Mouse (Mus musculus) limb, embryonic 14.5 days (tissue): ENCODE data around the gene Paics. TPM values are rescaled to one million over a fixed set of nuclear protein-coding genes. Genes with fewer than 3 reads are reported as not detected.

ENCODE experiments used
- ATAC-seq: fragments of 200-750 bp; cut with Nextera tagmentation; 2 replicates; pipeline ENCODE4 v1.8.0; 2017; ENCODE audit warnings: low read depth, moderate number of reproducible peaks, moderate TSS enrichment; ENCODE audit not compliant: low FRiP score
- DNase-seq: peaks from one replicate; pipeline ENCODE4 v3.0.0-alpha.2; 2015; ENCODE audit warnings: low spot score
- H3K27ac ChIP-seq: fragments of 300-500 bp; sonication (generic); replicated peaks from 2 replicates; pipeline ENCODE4 v1.5.1; 2014; ENCODE audit warnings: low read depth, mild to moderate bottlenecking, low read length, moderate library complexity, mixed read lengths
- H3K27me3 ChIP-seq: fragments of 300-500 bp; sonication (generic); 2 replicates; pipeline ENCODE4 v1.6.1; 2014; ENCODE audit warnings: low read length, mixed read lengths; ENCODE audit not compliant: control insufficient read depth, insufficient read depth
- H3K36me3 ChIP-seq: fragments of 300-500 bp; sonication (generic); 2 replicates; pipeline ENCODE4 v1.6.1; 2014; ENCODE audit warnings: mild to moderate bottlenecking, low read length, moderate library complexity, mixed read lengths; ENCODE audit not compliant: control insufficient read depth, insufficient read depth
- H3K4me1 ChIP-seq: fragments of 300-500 bp; sonication (generic); 2 replicates; pipeline ENCODE4 v1.6.1; 2014; ENCODE audit warnings: antibody characterized with exemption, low read length, mixed read lengths; ENCODE audit not compliant: control insufficient read depth, insufficient read depth
- H3K4me2 ChIP-seq: fragments of 300-500 bp; sonication (generic); replicated peaks from 2 replicates; pipeline ENCODE4 v1.6.1; 2014; ENCODE audit warnings: low read depth, mild to moderate bottlenecking, low read length, moderate library complexity; ENCODE audit not compliant: severe bottlenecking
- H3K4me3 ChIP-seq: fragments of 300-500 bp; sonication (generic); replicated peaks from 2 replicates; pipeline ENCODE4 v1.5.1; 2014; ENCODE audit warnings: low read length
- H3K9ac ChIP-seq: fragments of 300-500 bp; sonication (generic); 2 replicates; pipeline ENCODE4 v1.6.1; 2014; ENCODE audit warnings: mild to moderate bottlenecking, low read depth, low read length, moderate library complexity; ENCODE audit not compliant: severe bottlenecking
- H3K9me3 ChIP-seq: fragments of 300-500 bp; sonication (generic); 2 replicates; pipeline ENCODE4 v1.6.1; 2016; ENCODE audit warnings: low read length; ENCODE audit not compliant: control insufficient read depth
- POLR2A ChIP-seq: fragments of 200-500 bp; IDR thresholded peaks from 2 replicates; pipeline ENCODE4 v1.8.0; 2012; ENCODE audit warnings: inconsistent platforms, mild to moderate bottlenecking, moderate library complexity, borderline replicate concordance; ENCODE audit not compliant: insufficient read depth, insufficient read length; ENCODE audit errors: extremely low read depth
- WGBS: fragments of 180-500 bp; shearing (Covaris S2); extraction: QIAGEN DNeasy Blood & Tissue Kit; methylation state at CpG from one replicate; pipeline ENCODE4 v1.1.7; 2014; 5-methylcytosine and 5-hydroxymethylcytosine counted together
- polyA plus RNA-seq, 2 experiments: library from polyadenylated mRNA; depleted of rRNA in 1 of 2; stranded (reverse) in 1 of 2; unstranded in 1 of 2; fragments of >200 nt; fragmentation: Nextera tagmentation in 1 of 2; extraction: Ambion mirVana in 1 of 2; gene quantifications; 2 replicates each; pipeline versions ENCODE4 v1.2.1 to v1.2.3; 2012 to 2014

The Paics gene
- polyA plus RNA-seq, 2 experiments: 146 to 254 TPM

- H3K9ac ChIP-seq: peak overlapping the region; percentile 92
- H3K4me2 ChIP-seq: peak overlapping the region; percentile 82
- 0 out of 2 replicates have a peak, but pooled peaks have one; percentile 4 for ATAC-seq
- H3K4me1 ChIP-seq: peaks cover 11% of the 10 kb centered on the region
- peaks cover 30% of the 10 kb centered on the region for H3K36me3 ChIP-seq
- DNase-seq: no peak
- no peak for TF ChIP-seq POLR2A
- WGBS: 3% methylated on average over 17 of the region's 17 CpGs
- 0 out of 2 replicates have a peak overlapping the region, but pooled peaks have one; percentile 92 for H3K27ac ChIP-seq
- peak overlapping the region; percentile 97 for H3K4me3 ChIP-seq
- H3K27me3 ChIP-seq: no peaks in the 10 kb centered on the region
- no peaks in the 10 kb centered on the region for H3K9me3 ChIP-seq
Measured at GRCm38 (mm10) chr5:76974207-76974553, 23.1 kb downstream of the Paics start.

- Histone ChIP-seq H3K9ac (peak within 1 kb of the TSS; percentile 92), H3K4me1 (peaks cover 11% of the 10 kb centered on the region), H3K27ac (peak within 1 kb of the TSS; percentile 92), H3K27me3 (no peaks in the 10 kb centered on the region), H3K9me3 (no peaks in the 10 kb centered on the region), H3K4me3 (peak within 1 kb of the TSS; percentile 97), H3K4me2 (peak within 1 kb of the TSS; percentile 82), H3K36me3 (peaks cover 30% of the 10 kb centered on the region)
- peak; percentile 96 for ATAC-seq
- TF ChIP-seq POLR2A: no peak; the same call in 1 of the 2 replicates
- WGBS: 3% methylated on average over 60 of the region's 60 CpGs
- peak; percentile 85 for DNase-seq
Measured at GRCm38 (mm10) chr5:76974554-76975285, 23.6 kb downstream of the Paics start, which contains the start of gene Srp72. Gene Srp72 (plus strand): TSS chr5:76974683.

- Histone ChIP-seq H3K36me3 (peaks cover 33% of the 10 kb centered on the region), H3K9ac (peak overlapping the region; percentile 92; the same call in 1 of the 2 replicates), H3K4me3 (peak overlapping the region; percentile 97), H3K27me3 (no peaks in the 10 kb centered on the region), H3K4me2 (peak overlapping the region; percentile 82), H3K27ac (no peak overlapping the region), H3K9me3 (no peaks in the 10 kb centered on the region), H3K4me1 (peaks cover 11% of the 10 kb centered on the region)
- 69% methylated on average over 8 of the region's 8 CpGs for WGBS
- ATAC-seq (no peak), DNase-seq (no peak)
- TF ChIP-seq POLR2A: no peak
Measured at GRCm38 (mm10) chr5:76975736-76976135, 24.6 kb downstream of the Paics start.

GRCm38 (mm10) chr5:76984015-76984414 is 32.9 kb downstream of the Paics start:
- no peaks in the 10 kb centered on the region for H3K9me3 ChIP-seq
- no peak for TF ChIP-seq POLR2A
- ATAC-seq (no peak), DNase-seq (no peak)
- no peak overlapping the region for H3K4me2 ChIP-seq
- peaks cover 84% of the 10 kb centered on the region for H3K36me3 ChIP-seq
- H3K4me1 ChIP-seq: no peaks in the 10 kb centered on the region
- H3K4me3 ChIP-seq: no peak overlapping the region
- WGBS: 97% methylated on average over 11 of the region's 11 CpGs
- H3K27ac ChIP-seq: no peak overlapping the region
- no peak overlapping the region for H3K9ac ChIP-seq
- H3K27me3 ChIP-seq: no peaks in the 10 kb centered on the region

GRCm38 (mm10) chr5:76990789-76991188 is 39.7 kb downstream of the Paics start:
- no peaks in the 10 kb centered on the region for H3K9me3 ChIP-seq
- H3K27me3 ChIP-seq: no peaks in the 10 kb centered on the region
- DNase-seq: no peak
- 95% methylated on average over 3 of the region's 3 CpGs for WGBS
- H3K27ac ChIP-seq: no peak overlapping the region
- ATAC-seq: no peak
- no peaks in the 10 kb centered on the region for H3K4me1 ChIP-seq
- TF ChIP-seq POLR2A: no peak
- no peak overlapping the region for H3K4me3 ChIP-seq
- no peak overlapping the region for H3K4me2 ChIP-seq
- H3K36me3 ChIP-seq: peaks cover 88% of the 10 kb centered on the region
- no peak overlapping the region for H3K9ac ChIP-seq
